Mouse (Mus musculus) heart, postnatal 10 days (tissue): ENCODE results near the gene Ppard. TPM values are rescaled to one million over a fixed set of nuclear protein-coding genes. Genes with fewer than 3 reads are reported as not detected.

Experiments
- total RNA-seq, 2 experiments: library from RNA; stranded (reverse); gene quantifications; 2 replicates each; pipeline ENCODE4 v1.2.3; 2021

Gene Ppard
- total RNA-seq, 2 experiments from 2014 or later = 28.0 to 28.8 TPM

Other genes starting within 250 kb of the Ppard start
- under 1 TPM; 0.12 to 0.25 TPM for gene Tcp11, start 152.1 kb upstream of the Ppard start, total RNA-seq
- gene Scube3, start 90.6 kb upstream of the Ppard start, total RNA-seq = 1 to 10 TPM in 1 of 2 experiments, under 1 TPM in 1; 0.82 to 1.0 TPM
- 10 to 100 TPM; 21.4 to 26.9 TPM for gene Zfp523, start 55.6 kb upstream of the Ppard start, total RNA-seq
- gene Def6, start 24.9 kb upstream of the Ppard start, total RNA-seq = 1 to 10 TPM; 3.4 to 4.0 TPM
- gene Fance, start 80.8 kb downstream of the Ppard start, total RNA-seq = 10 to 100 TPM; 16.9 to 18.2 TPM
- 100 to 1,000 TPM; 584 to 595 TPM for gene Rpl10a, start 95.8 kb downstream of the Ppard start, total RNA-seq
- 10 to 100 TPM; 15.3 to 19.3 TPM for gene Tead3, start 118.1 kb downstream of the Ppard start, total RNA-seq
- gene Tulp1, start 132.5 kb downstream of the Ppard start, total RNA-seq = under 1 TPM; 0.86 to 0.94 TPM